Mouse (Mus musculus): ENCODE measurements around the gene Tenm3. TPM values are rescaled to one million over a fixed set of nuclear protein-coding genes. Genes with fewer than 3 reads are reported as not detected.

Gene Tenm3
- polyA plus RNA-seq, 1 experiment = 12.8 TPM

DNA sequence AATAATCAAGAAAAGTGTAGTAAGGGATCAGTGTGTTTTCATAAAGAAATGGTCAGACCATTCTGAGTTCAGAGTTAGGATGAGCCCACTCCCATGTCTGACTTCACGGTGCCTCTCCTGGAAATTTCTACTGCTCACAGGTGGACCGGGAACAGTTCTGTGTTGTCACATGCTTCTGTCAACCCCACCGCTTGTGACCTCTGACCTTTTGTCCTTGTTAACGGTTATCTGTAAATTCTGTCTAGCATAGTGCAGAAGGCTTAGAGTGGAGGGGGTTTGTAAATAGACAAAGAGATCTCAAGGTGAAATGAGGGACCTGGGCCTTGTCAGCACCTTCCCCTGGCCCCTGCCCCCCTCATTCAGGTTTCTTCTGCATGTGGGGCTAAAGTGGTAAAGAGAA lies 244.7 kb downstream of the Tenm3 start:
- no peaks in the 10 kb centered on the region for H3K27me3 ChIP-seq (ENCODE audit: control insufficient read depth, insufficient read depth, insufficient read length)
- no peaks in the 10 kb centered on the region for H3K36me3 ChIP-seq (ENCODE audit: control insufficient read depth, insufficient read depth)
- no peak overlapping the region for H3K4me3 ChIP-seq
- no peak overlapping the region for H3K4me2 ChIP-seq (ENCODE audit: low read depth)
- no peak overlapping the region for H3ac ChIP-seq (ENCODE audit: control insufficient read depth, insufficient read length)
- no peak for TF ChIP-seq TCF3 (IDR thresholded peaks at IDR 0.05; ENCODE audit: insufficient read length, low read depth)
- no peak for TF ChIP-seq CEBPB (IDR thresholded peaks at IDR 0.05; ENCODE audit: insufficient read depth, poor library complexity, severe bottlenecking)
- TF ChIP-seq REST (IDR thresholded peaks at IDR 0.05; ENCODE audit: insufficient read depth, insufficient read length) = no peak
- no peak for TF ChIP-seq POLR2AphosphoS2 (IDR thresholded peaks at IDR 0.05; ENCODE audit: insufficient read length, low read depth)
- no peak for TF ChIP-seq USF1 (IDR thresholded peaks at IDR 0.05; ENCODE audit: low read depth)
- no peak for TF ChIP-seq MYOG (IDR thresholded peaks at IDR 0.05; ENCODE audit: control insufficient read depth in 1 of 3, insufficient read depth in 1 of 3, insufficient read length in 2 of 3, low read depth in 2 of 3)
- no peak for TF ChIP-seq MYOD1 (IDR thresholded peaks at IDR 0.05; ENCODE audit: control insufficient read depth in 1 of 3, insufficient read length in 2 of 3, low read depth in 2 of 3)
- no peak for TF ChIP-seq E2F4 (IDR thresholded peaks at IDR 0.05; ENCODE audit: insufficient read depth)
- no peak for TF ChIP-seq SRF (IDR thresholded peaks at IDR 0.05; ENCODE audit: control insufficient read depth, insufficient read length, low read depth)
- TF ChIP-seq MAX (IDR thresholded peaks at IDR 0.05; ENCODE audit: low read depth) = no peak
- TF ChIP-seq TCF12 (IDR thresholded peaks at IDR 0.05; ENCODE audit: insufficient read depth, poor library complexity, severe bottlenecking) = no peak
- TF ChIP-seq POLR2A (IDR thresholded peaks at IDR 0.05; ENCODE audit: insufficient read length, low read depth) = no peak
- H3K79me2 ChIP-seq (ENCODE audit: control insufficient read depth, insufficient read depth) = no peaks in the 10 kb centered on the region

DNA sequence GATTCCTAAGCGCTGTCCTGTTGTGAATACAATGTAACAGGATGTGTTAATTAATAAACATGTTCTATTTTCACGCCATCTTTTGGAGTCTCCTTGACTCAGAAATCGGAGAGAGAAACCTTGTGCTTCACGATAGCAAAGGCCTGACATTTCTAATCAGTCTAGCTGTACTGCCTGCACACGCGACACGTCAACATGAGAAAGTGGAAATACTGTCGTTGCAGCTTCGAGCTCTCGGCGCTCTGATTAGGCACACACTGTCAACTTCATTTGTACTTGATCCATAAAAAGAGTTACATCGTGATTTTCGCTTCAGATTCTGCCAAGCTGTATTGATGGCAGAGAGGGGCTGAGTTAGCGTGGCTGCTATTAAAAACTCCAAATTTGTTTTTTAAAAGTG lies 247.4 kb downstream of the Tenm3 start:
- Histone ChIP-seq H3K79me2 (ENCODE audit: control insufficient read depth, insufficient read depth) (no peaks in the 10 kb centered on the region), H3K4me3 (no peak overlapping the region), H3K4me2 (ENCODE audit: low read depth) (no peak overlapping the region), H3ac (ENCODE audit: control insufficient read depth, insufficient read length) (no peak overlapping the region), H3K36me3 (ENCODE audit: control insufficient read depth, insufficient read depth) (no peaks in the 10 kb centered on the region), H3K27me3 (ENCODE audit: control insufficient read depth, insufficient read depth, insufficient read length) (no peaks in the 10 kb centered on the region)
- TF ChIP-seq MYOG (IDR thresholded peaks at IDR 0.05; ENCODE audit: control insufficient read depth in 1 of 3, insufficient read depth in 1 of 3, insufficient read length in 2 of 3, low read depth in 2 of 3) (no peak), TCF12 (IDR thresholded peaks at IDR 0.05; ENCODE audit: insufficient read depth, poor library complexity, severe bottlenecking) (no peak), POLR2AphosphoS2 (IDR thresholded peaks at IDR 0.05; ENCODE audit: insufficient read length, low read depth) (no peak), CEBPB (IDR thresholded peaks at IDR 0.05; ENCODE audit: insufficient read depth, poor library complexity, severe bottlenecking) (no peak), REST (IDR thresholded peaks at IDR 0.05; ENCODE audit: insufficient read depth, insufficient read length) (no peak), POLR2A (IDR thresholded peaks at IDR 0.05; ENCODE audit: insufficient read length, low read depth) (no peak), MAX (IDR thresholded peaks at IDR 0.05; ENCODE audit: low read depth) (no peak), TCF3 (IDR thresholded peaks at IDR 0.05; ENCODE audit: insufficient read length, low read depth) (no peak), E2F4 (IDR thresholded peaks at IDR 0.05; ENCODE audit: insufficient read depth) (no peak), USF1 (IDR thresholded peaks at IDR 0.05; ENCODE audit: low read depth) (no peak), MYOD1 (IDR thresholded peaks at IDR 0.05; ENCODE audit: control insufficient read depth in 1 of 3, insufficient read length in 2 of 3, low read depth in 2 of 3) (no peak), SRF (IDR thresholded peaks at IDR 0.05; ENCODE audit: control insufficient read depth, insufficient read length, low read depth) (no peak)

DNA sequence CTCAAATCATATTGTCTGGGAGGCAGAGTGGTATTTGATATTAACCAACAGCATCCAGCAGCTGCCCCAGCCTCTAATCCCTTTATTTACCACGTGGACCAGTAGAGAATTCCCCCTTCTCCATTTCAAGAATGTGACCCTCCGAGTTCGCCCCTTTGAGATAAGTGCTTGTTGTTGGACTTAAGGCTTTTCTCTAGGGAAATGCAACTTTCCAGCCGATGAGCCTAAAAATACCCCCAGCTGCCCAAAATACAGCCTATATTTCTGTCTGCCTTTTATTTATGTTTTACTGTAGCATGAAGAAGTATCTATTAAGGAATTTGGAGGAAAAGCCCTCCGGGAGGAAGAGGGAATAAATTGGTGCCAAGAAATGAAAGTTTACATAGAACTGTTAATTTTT lies 251.9 kb downstream of the Tenm3 start:
- H3K36me3 ChIP-seq (ENCODE audit: control insufficient read depth, insufficient read depth) = no peaks in the 10 kb centered on the region
- H3K4me2 ChIP-seq (ENCODE audit: low read depth) = peak overlapping the region; percentile 44
- H3K79me2 ChIP-seq (ENCODE audit: control insufficient read depth, insufficient read depth) = peaks cover 6% of the 10 kb centered on the region
- H3K4me3 ChIP-seq = no peak overlapping the region
- no peak overlapping the region for H3ac ChIP-seq (ENCODE audit: control insufficient read depth, insufficient read length)
- H3K27me3 ChIP-seq (ENCODE audit: control insufficient read depth, insufficient read depth, insufficient read length) = no peaks in the 10 kb centered on the region
- TF ChIP-seq MYOD1 (IDR thresholded peaks at IDR 0.05; ENCODE audit: control insufficient read depth in 1 of 3, insufficient read length in 2 of 3, low read depth in 2 of 3) (peak in 1 of 3 experiments; percentile 25), POLR2AphosphoS2 (IDR thresholded peaks at IDR 0.05; ENCODE audit: insufficient read length, low read depth) (no peak)

DNA sequence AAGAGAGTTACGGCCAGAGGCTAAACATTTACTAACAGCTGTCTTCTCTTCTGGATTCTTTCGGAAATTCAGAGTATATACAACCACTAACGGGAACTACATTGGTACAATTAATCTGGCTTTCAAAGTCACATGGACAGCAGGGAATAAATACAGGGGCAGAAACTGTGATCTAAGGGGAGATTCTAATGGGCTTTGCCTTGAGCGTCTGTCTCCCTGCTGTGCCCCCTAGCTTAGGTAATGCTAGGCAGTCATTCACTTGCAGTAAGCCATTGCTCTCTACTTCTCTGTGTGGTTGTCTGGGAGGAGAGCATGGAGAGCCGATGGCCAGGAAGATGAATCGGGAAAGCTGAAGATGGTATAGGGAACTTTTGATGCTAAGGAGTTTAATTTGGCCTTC lies 264.0 kb downstream of the Tenm3 start:
- Histone ChIP-seq H3K4me3 (no peak overlapping the region), H3K27me3 (ENCODE audit: control insufficient read depth, insufficient read depth, insufficient read length) (no peaks in the 10 kb centered on the region), H3K79me2 (ENCODE audit: control insufficient read depth, insufficient read depth) (no peaks in the 10 kb centered on the region), H3ac (ENCODE audit: control insufficient read depth, insufficient read length) (no peak overlapping the region), H3K36me3 (ENCODE audit: control insufficient read depth, insufficient read depth) (no peaks in the 10 kb centered on the region), H3K4me2 (ENCODE audit: low read depth) (no peak overlapping the region)
- no peak for TF ChIP-seq SRF (IDR thresholded peaks at IDR 0.05; ENCODE audit: control insufficient read depth, insufficient read length, low read depth)
- no peak for TF ChIP-seq TCF12 (IDR thresholded peaks at IDR 0.05; ENCODE audit: insufficient read depth, poor library complexity, severe bottlenecking)
- TF ChIP-seq E2F4 (IDR thresholded peaks at IDR 0.05; ENCODE audit: insufficient read depth) = no peak
- TF ChIP-seq USF1 (IDR thresholded peaks at IDR 0.05; ENCODE audit: low read depth) = no peak
- no peak for TF ChIP-seq MYOG (IDR thresholded peaks at IDR 0.05; ENCODE audit: control insufficient read depth in 1 of 3, insufficient read depth in 1 of 3, insufficient read length in 2 of 3, low read depth in 2 of 3)
- no peak for TF ChIP-seq MAX (IDR thresholded peaks at IDR 0.05; ENCODE audit: low read depth)
- TF ChIP-seq TCF3 (IDR thresholded peaks at IDR 0.05; ENCODE audit: insufficient read length, low read depth) = no peak
- TF ChIP-seq MYOD1 (IDR thresholded peaks at IDR 0.05; ENCODE audit: control insufficient read depth in 1 of 3, insufficient read length in 2 of 3, low read depth in 2 of 3) = no peak
- no peak for TF ChIP-seq POLR2A (IDR thresholded peaks at IDR 0.05; ENCODE audit: insufficient read length, low read depth)
- no peak for TF ChIP-seq REST (IDR thresholded peaks at IDR 0.05; ENCODE audit: insufficient read depth, insufficient read length)
- TF ChIP-seq POLR2AphosphoS2 (IDR thresholded peaks at IDR 0.05; ENCODE audit: insufficient read length, low read depth) = no peak
- no peak for TF ChIP-seq CEBPB (IDR thresholded peaks at IDR 0.05; ENCODE audit: insufficient read depth, poor library complexity, severe bottlenecking)

DNA sequence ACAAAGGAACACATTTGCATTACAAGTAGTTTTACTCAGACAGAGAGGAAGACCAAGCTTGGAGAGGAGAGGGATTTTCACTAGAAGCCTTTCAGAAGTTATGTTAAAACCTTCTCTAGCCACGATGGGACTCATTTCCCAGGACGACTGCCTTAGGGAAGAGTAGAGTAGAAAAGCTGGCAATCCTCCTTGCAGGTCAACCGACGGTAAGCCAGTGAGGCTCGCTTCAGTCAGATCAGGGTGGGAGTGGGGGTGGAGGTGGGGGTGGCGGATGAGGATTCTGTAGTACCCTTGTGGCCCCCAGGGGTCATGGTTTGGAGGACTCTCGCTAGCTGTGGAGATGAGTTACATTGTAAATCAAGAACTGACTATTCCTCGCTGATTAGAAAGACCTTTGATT lies 264.6 kb downstream of the Tenm3 start:
- Histone ChIP-seq H3K36me3 (ENCODE audit: control insufficient read depth, insufficient read depth) (no peaks in the 10 kb centered on the region), H3K4me3 (no peak overlapping the region), H3K4me2 (ENCODE audit: low read depth) (no peak overlapping the region), H3K79me2 (ENCODE audit: control insufficient read depth, insufficient read depth) (no peaks in the 10 kb centered on the region), H3ac (ENCODE audit: control insufficient read depth, insufficient read length) (no peak overlapping the region), H3K27me3 (ENCODE audit: control insufficient read depth, insufficient read depth, insufficient read length) (no peaks in the 10 kb centered on the region)
- no peak for TF ChIP-seq MYOD1 (IDR thresholded peaks at IDR 0.05; ENCODE audit: control insufficient read depth in 1 of 3, insufficient read length in 2 of 3, low read depth in 2 of 3)
- TF ChIP-seq USF1 (IDR thresholded peaks at IDR 0.05; ENCODE audit: low read depth) = no peak
- TF ChIP-seq SRF (IDR thresholded peaks at IDR 0.05; ENCODE audit: control insufficient read depth, insufficient read length, low read depth) = no peak
